Mouse (Mus musculus) hindbrain, postnatal 0 days (tissue): ENCODE results near the gene Mroh8. TPM values are rescaled to one million over a fixed set of nuclear protein-coding genes. Genes with fewer than 3 reads are reported as not detected.

Experiments
- ATAC-seq: fragments of 200-750 bp; cut with Nextera tagmentation; 2 replicates; pipeline ENCODE4 v1.8.0; 2017; ENCODE audit warnings: mild to moderate bottlenecking, moderate TSS enrichment, moderate library complexity
- DNase-seq: peaks from one replicate; pipeline ENCODE4 v3.0.0-alpha.2; 2015; ENCODE audit warnings: low spot score
- H3K27ac ChIP-seq: fragments of 300-500 bp; sonication (generic); 2 replicates; pipeline ENCODE4 v1.5.1; 2014; ENCODE audit warnings: mild to moderate bottlenecking
- H3K27me3 ChIP-seq: fragments of 300-500 bp; sonication (generic); 2 replicates; pipeline ENCODE4 v1.6.1; 2014; ENCODE audit warnings: low read length, mixed read lengths; ENCODE audit not compliant: insufficient read depth
- H3K36me3 ChIP-seq: fragments of 300-500 bp; sonication (generic); 2 replicates; pipeline ENCODE4 v1.6.1; 2014; ENCODE audit warnings: low read length, mixed read lengths; ENCODE audit not compliant: insufficient read depth
- H3K4me1 ChIP-seq: fragments of 300-500 bp; sonication (generic); 2 replicates; pipeline ENCODE4 v1.6.1; 2014; ENCODE audit warnings: antibody characterized with exemption, low read length, mixed read lengths; ENCODE audit not compliant: insufficient read depth
- H3K4me2 ChIP-seq: fragments of 300-500 bp; sonication (generic); 2 replicates; pipeline ENCODE4 v1.6.1; 2014; ENCODE audit warnings: low read depth, mild to moderate bottlenecking, low read length, moderate library complexity, mixed read lengths
- H3K4me3 ChIP-seq: fragments of 300-500 bp; sonication (generic); 2 replicates; pipeline ENCODE4 v1.5.1; 2014; ENCODE audit warnings: low read length
- H3K9ac ChIP-seq: fragments of 300-500 bp; sonication (generic); replicated peaks from 2 replicates; pipeline ENCODE4 v1.6.1; 2014; ENCODE audit warnings: mild to moderate bottlenecking, low read length, moderate library complexity, mixed read lengths
- H3K9me3 ChIP-seq: fragments of 300-500 bp; sonication (generic); 2 replicates; pipeline ENCODE4 v1.6.1; 2016; ENCODE audit warnings: low read length, mixed read lengths
- CTCF ChIP-seq: IDR thresholded peaks from 2 replicates; pipeline ENCODE4 v1.5.1; 2016; ENCODE audit warnings: antibody characterized with exemption, control low read depth, low read depth
- WGBS: fragments of 180-500 bp; shearing (Covaris S2); extraction: QIAGEN DNeasy Blood & Tissue Kit; methylation state at CpG from one replicate; pipeline ENCODE4 v1.1.7; 2014; 5-methylcytosine and 5-hydroxymethylcytosine counted together
- polyA plus RNA-seq: library from polyadenylated mRNA; unstranded; fragments of >200 nt; fragmentation: Nextera tagmentation; extraction: Ambion mirVana; gene quantifications from 2 replicates; pipeline ENCODE4 v1.2.1, GENCODE M21; 2015
- total RNA-seq: library from RNA; depleted of rRNA; stranded (reverse); fragments of >200 nt; gene quantifications from 2 replicates; pipeline ENCODE4 v1.2.3, GENCODE M21; 2014

Mroh8 gene
- total and polyA plus RNA-seq, 2 experiments from 2014 or later = 0.70 TPM; not detected in 1

DNA sequence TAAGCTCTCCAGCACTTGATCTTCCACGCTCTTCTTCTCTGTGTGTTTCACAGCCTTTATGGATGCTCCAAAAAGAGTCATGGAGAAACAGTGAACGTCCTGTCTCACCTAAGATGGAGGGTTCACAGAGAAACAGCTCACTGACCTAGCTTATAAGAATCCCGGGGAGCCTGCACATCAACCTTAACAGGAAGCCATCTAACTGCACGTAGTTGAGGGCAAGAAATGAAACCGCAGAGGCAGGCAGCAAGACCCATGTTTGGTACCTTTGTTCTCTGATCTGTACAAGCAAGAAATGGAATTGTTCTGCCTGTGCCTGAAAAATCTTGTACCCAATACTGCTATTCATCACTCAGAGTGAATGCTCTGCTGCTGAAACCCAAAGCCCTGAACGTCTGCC is 59.2 kb downstream of the Mroh8 start:
- H3K9ac ChIP-seq = no peak overlapping the region
- no peak for TF ChIP-seq CTCF
- no peaks in the 10 kb centered on the region for H3K36me3 ChIP-seq
- no peak overlapping the region for H3K4me3 ChIP-seq
- H3K4me2 ChIP-seq = no peak overlapping the region
- no peak overlapping the region for H3K27ac ChIP-seq
- DNase-seq (no peak), ATAC-seq (no peak)
- no peaks in the 10 kb centered on the region for H3K4me1 ChIP-seq
- no peaks in the 10 kb centered on the region for H3K9me3 ChIP-seq
- 78% methylated on average over 6 of the region's 6 CpGs for WGBS
- H3K27me3 ChIP-seq = no peaks in the 10 kb centered on the region

DNA sequence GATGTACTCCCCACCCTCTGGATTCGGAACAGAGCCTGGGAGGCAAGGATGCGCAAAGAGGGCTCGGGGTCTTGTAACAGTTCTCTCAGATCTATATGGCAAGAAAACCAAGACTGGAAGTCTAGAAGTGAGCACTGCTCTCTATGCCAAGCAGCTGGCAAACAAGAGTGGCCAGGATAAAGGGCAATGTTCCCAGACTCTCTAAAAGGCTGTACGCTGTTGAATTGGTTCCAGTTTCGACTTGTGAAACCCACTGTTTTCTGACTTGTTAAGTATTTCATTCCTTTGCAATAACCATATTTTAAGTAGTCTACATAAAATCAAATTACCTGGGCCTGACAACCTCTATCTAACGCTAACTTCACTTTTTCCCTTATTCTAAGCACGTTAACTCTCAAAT is 67.6 kb downstream of the Mroh8 start:
- Histone ChIP-seq H3K9me3 (no peaks in the 10 kb centered on the region), H3K9ac (no peak overlapping the region), H3K27me3 (no peaks in the 10 kb centered on the region), H3K36me3 (no peaks in the 10 kb centered on the region), H3K4me3 (no peak overlapping the region), H3K4me2 (no peak overlapping the region), H3K4me1 (no peaks in the 10 kb centered on the region), H3K27ac (no peak overlapping the region)
- DNase-seq (peak; percentile 43), ATAC-seq (no peak)
- no peak for TF ChIP-seq CTCF
- WGBS = 80% methylated on average over 7 of the region's 7 CpGs

DNA sequence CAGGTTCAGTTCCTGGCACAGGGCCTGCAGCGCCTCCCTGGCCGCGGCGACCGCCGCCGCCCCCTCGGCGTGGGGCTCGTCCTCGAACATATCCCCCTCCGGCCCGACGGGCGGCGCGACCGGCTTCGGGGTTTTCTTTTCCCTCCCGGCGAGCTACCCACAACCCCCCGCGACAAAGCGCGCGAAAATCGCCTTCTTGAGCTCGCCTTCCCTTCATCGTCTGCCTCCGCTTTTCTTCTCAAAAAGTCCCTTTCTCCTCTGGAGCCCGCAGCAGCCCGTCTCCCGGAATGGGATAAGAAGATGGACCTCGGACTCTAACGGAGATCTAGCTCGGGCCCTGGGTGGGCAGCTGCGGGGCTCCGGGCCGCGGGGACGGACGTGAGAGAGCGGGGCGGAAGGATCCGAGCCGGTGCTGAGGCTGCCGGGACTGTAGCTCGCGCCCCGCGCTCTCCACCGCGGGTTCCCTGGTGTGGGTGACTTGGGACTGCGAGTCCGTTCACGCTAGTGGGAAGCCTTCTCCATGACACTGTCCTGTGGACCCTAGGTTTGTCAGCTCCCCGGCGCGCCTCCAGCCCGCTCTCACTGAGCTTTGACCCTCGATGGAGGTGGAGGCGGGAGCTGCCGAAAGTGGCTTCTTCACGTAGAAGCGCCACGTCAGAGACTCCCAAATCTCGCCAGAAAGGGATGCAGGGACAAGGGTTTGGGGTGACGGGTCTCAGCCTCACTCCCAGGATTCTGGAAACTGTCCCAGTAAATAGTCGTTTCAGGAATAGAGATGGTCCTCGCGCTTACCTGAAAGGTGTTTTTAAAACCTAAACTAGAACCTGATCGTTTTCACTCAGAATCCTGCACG is 74.8 kb downstream of the Mroh8 start, which contains the start of gene Rbl1:
Rbl1 (minus strand) TSS at position 169 of the 853 bp plus-strand sequence.
- no peaks in the 10 kb centered on the region for H3K9me3 ChIP-seq
- H3K27me3 ChIP-seq = no peaks in the 10 kb centered on the region
- H3K36me3 ChIP-seq = no peaks in the 10 kb centered on the region
- peak within 1 kb of the TSS; percentile 87 for H3K9ac ChIP-seq
- peak within 1 kb of the TSS; percentile 88 for H3K4me2 ChIP-seq
- H3K27ac ChIP-seq = peak within 1 kb of the TSS; percentile 92
- ATAC-seq (peak; percentile 89), DNase-seq (peak; percentile 96)
- H3K4me1 ChIP-seq = no peaks in the 10 kb centered on the region
- peak within 1 kb of the TSS; percentile 87 for H3K4me3 ChIP-seq
- 2% methylated on average over 72 of the region's 73 CpGs for WGBS
- TF ChIP-seq CTCF = no peak

DNA sequence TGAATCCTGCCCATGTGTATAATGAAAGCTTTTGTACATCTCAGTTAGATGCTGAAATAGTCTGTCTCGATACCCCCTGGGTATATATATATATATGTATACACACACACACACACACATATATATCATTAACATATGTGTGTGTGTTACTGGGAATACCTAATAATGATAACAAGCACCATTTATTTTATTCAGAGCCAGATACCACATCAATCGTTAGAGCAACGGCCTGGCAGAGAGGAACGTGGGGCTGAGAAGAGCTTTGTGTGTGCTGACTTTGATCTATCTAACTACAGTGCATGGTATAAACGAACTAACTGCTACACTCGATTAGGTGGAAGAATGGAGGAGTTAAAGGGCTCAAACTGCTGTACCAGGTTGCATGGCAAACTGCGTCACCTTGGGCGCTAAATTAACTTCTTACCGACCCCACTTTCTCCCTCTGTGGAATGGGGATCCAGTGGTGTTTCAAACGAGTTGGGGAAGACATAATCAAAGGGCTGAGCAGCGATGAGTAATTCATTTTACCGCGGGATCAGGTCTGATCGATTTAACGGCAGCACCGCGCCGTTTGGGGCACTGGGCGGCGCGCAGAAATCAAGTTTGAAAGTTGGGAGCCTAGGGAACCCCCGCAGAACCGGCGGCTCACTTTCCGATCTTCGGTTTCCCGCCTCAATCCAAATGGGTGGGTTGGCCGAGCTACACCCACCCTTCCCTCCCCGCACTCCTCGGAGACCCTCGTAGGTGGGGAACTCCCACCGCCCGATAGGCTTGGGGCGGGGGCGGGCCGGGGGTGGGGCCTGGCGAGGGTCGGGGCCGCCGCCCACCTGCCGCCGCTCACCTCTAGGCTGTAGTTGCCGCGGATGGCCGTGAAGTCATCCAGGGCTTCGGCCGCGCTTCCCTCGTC is 75.6 kb downstream of the Mroh8 start:
- H3K36me3 ChIP-seq = no peaks in the 10 kb centered on the region
- WGBS = 2% methylated on average over 48 of the region's 49 CpGs
- H3K4me3 ChIP-seq = peak overlapping the region; percentile 87
- no peaks in the 10 kb centered on the region for H3K27me3 ChIP-seq
- TF ChIP-seq CTCF = peak; percentile 35; the same call in 1 of the 2 replicates
- H3K4me1 ChIP-seq = no peaks in the 10 kb centered on the region
- peak overlapping the region; percentile 92 for H3K27ac ChIP-seq
- DNase-seq (peak; percentile 71), ATAC-seq (peak; percentile 79)
- H3K9ac ChIP-seq = peak overlapping the region; percentile 87
- peak overlapping the region; percentile 88 for H3K4me2 ChIP-seq
- H3K9me3 ChIP-seq = no peaks in the 10 kb centered on the region

DNA sequence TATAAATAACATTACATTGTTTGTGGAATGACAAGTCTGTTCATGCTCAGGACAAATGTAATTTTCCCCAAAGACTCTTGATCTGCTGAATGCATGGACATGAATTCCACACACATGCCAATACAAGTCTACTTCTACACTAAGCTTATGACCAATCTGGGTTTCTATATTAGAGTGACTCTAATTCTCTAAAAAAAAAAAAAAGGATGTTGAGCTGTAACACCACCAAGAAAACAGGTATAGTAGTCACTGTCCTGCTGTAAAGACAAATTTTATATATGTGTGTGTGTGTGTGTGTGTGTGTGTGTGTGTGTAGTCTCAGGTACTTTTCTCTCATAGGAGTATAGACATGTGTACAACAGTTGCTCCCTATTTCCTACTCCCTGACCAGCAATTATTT is 76.3 kb downstream of the Mroh8 start:
- ATAC-seq (no peak), DNase-seq (no peak)
- H3K4me1 ChIP-seq = no peaks in the 10 kb centered on the region
- no peak overlapping the region for H3K9ac ChIP-seq
- H3K4me2 ChIP-seq = peak overlapping the region; percentile 88; the same call in 1 of the 2 replicates
- no peaks in the 10 kb centered on the region for H3K9me3 ChIP-seq
- H3K27me3 ChIP-seq = no peaks in the 10 kb centered on the region
- no peaks in the 10 kb centered on the region for H3K36me3 ChIP-seq
- peak overlapping the region; percentile 87; the same call in 1 of the 2 replicates for H3K4me3 ChIP-seq
- no peak for TF ChIP-seq CTCF
- no peak overlapping the region for H3K27ac ChIP-seq

DNA sequence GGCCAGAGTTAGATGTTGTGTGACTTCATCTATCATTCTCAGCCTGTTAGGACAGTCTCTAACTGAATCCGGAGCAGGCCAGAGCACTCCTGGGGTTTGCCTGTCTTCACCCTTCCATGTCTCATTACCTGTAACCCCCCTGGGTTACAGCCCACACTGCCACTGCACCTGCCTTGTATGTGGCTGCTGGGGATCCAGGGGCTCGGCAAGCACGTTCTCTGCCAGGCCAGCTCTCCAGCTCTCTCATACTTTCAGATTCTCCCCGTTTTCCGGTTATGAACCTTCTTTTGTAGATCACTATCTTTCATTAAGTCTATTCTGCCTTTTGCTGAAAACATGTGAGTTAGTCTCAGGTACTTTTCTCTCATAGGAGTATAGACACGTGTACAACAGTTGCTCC is 77.0 kb downstream of the Mroh8 start:
- Histone ChIP-seq H3K4me3 (no peak overlapping the region), H3K4me1 (no peaks in the 10 kb centered on the region), H3K27me3 (no peaks in the 10 kb centered on the region), H3K36me3 (no peaks in the 10 kb centered on the region), H3K9me3 (no peaks in the 10 kb centered on the region), H3K27ac (no peak overlapping the region), H3K4me2 (no peak overlapping the region), H3K9ac (no peak overlapping the region)
- ATAC-seq = no peak
- TF ChIP-seq CTCF = no peak
- DNase-seq = no peak
- 73% methylated on average over 6 of the region's 6 CpGs for WGBS
